Mouse (Mus musculus) neural tube, embryonic 15.5 days (tissue): Measurements from ENCODE around the gene Nfib. TPM values are rescaled to one million over a fixed set of nuclear protein-coding genes. Genes with fewer than 3 reads are reported as not detected.
A peak's percentile ranks its signal among the peaks of the same experiment; 100 is the strongest.

Experiments used
- ATAC-seq: fragments of 200-750 bp; cut with Nextera tagmentation; 2 replicates; pipeline ENCODE4 v1.8.0; 2017; ENCODE audit warnings: mild to moderate bottlenecking, moderate TSS enrichment, moderate library complexity; ENCODE audit not compliant: low FRiP score
- H3K27ac ChIP-seq: fragments of 300-500 bp; sonication (generic); replicated peaks from 2 replicates; pipeline ENCODE4 v1.5.1; 2015; ENCODE audit warnings: mild to moderate bottlenecking, inconsistent platforms
- H3K27me3 ChIP-seq: fragments of 300-500 bp; sonication (generic); replicated peaks from 2 replicates; pipeline ENCODE4 v1.6.1; 2015; ENCODE audit warnings: inconsistent platforms
- H3K36me3 ChIP-seq: fragments of 300-500 bp; sonication (generic); 2 replicates; pipeline ENCODE4 v1.6.1; 2015; ENCODE audit warnings: inconsistent platforms
- H3K4me1 ChIP-seq: fragments of 300-500 bp; sonication (generic); 2 replicates; pipeline ENCODE4 v1.6.1; 2015; ENCODE audit warnings: inconsistent platforms
- H3K4me2 ChIP-seq: fragments of 300-500 bp; sonication (generic); 2 replicates; pipeline ENCODE4 v1.6.1; 2015; ENCODE audit warnings: inconsistent platforms, mild to moderate bottlenecking, moderate library complexity
- H3K4me3 ChIP-seq: fragments of 300-500 bp; sonication (generic); replicated peaks from 2 replicates; pipeline ENCODE4 v1.5.1; 2015; ENCODE audit warnings: mild to moderate bottlenecking, inconsistent platforms
- H3K9ac ChIP-seq: fragments of 300-500 bp; sonication (generic); replicated peaks from 2 replicates; pipeline ENCODE4 v1.6.1; 2015; ENCODE audit warnings: mild to moderate bottlenecking, inconsistent platforms
- H3K9me3 ChIP-seq: fragments of 300-500 bp; sonication (generic); replicated peaks from 2 replicates; pipeline ENCODE4 v1.6.1; 2016; ENCODE audit warnings: inconsistent platforms
- WGBS: fragments of 180-500 bp; shearing (Covaris S2); methylation state at CpG from one replicate; pipeline ENCODE4 v1.1.7; 2015; ENCODE audit warnings: mixed read lengths; 5-methylcytosine and 5-hydroxymethylcytosine counted together
- polyA plus RNA-seq: library from polyadenylated mRNA; unstranded; fragments of >200 nt; fragmentation: Nextera tagmentation; extraction: Ambion mirVana; gene quantifications from 2 replicates; pipeline ENCODE4 v1.2.1, GENCODE M21; 2015

Gene Nfib
- polyA plus RNA-seq, 1 experiment from 2014 or later, result 58.4 TPM

DNA sequence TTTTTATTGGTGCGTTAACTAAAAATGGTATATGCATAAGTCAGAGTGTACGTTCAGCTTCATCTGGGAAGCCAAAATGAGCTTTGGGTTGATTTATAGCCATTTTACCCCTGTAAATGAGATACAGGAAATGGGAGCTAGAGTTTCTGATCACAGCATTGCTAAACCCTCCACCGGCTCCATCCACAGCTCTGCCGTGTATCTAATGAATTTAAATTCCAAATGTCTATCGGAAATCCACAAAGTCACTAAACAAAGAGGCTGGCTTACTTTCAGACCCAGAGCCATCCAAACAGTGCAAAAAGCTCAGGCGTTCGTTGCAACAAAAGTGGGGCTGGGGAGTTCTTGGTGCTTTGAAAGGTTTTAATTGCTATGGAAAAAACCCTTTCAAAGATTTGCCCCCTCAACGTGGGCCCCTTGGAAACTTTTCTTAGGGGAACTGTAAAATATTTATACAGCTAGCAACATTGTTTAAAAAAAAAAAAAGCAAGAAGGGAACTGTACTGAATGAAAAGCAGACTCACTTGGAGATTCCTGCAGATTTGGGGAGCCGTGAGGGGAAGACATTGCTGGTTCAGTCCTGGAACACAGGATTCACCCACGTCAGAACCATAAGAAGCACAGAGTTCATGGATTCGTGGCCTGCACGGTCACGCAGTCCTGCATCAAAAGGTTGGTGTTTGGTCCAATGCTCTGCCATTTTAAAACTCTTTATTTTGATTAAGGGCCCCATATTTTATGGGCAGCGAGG is 100.3 kb downstream of the Nfib start:
- Histone ChIP-seq H3K27ac (peak overlapping the region; percentile 45; the same call in 1 of the 2 replicates), H3K9ac (no peak overlapping the region), H3K27me3 (no peaks in the 10 kb centered on the region), H3K4me3 (no peak overlapping the region), H3K9me3 (0 out of 2 replicates have a peak, but pooled peaks cover 5% of the 10 kb centered on the region), H3K4me2 (peak overlapping the region; percentile 32; the same call in 1 of the 2 replicates), H3K4me1 (peaks cover 9% of the 10 kb centered on the region), H3K36me3 (no peaks in the 10 kb centered on the region)
- 43% methylated on average over 14 of the region's 14 CpGs for WGBS
- ATAC-seq, result no peak

- Histone ChIP-seq H3K9ac (no peak overlapping the region), H3K27ac (peak overlapping the region; percentile 45), H3K27me3 (no peaks in the 10 kb centered on the region), H3K4me3 (no peak overlapping the region), H3K9me3 (0 out of 2 replicates have a peak, but pooled peaks cover 5% of the 10 kb centered on the region), H3K4me2 (peak overlapping the region; percentile 32), H3K36me3 (no peaks in the 10 kb centered on the region), H3K4me1 (peaks cover 9% of the 10 kb centered on the region)
- no peak for ATAC-seq
- 50% methylated on average over 4 of the region's 4 CpGs for WGBS
These were observed 101.0 kb downstream of the Nfib start for GRCm38 (mm10) chr4:82604501-82604900.

- H3K4me3 ChIP-seq, result no peak overlapping the region
- no peak overlapping the region for H3K4me2 ChIP-seq
- H3K9ac ChIP-seq, result no peak overlapping the region
- 0 out of 2 replicates have a peak, but pooled peaks cover 5% of the 10 kb centered on the region for H3K9me3 ChIP-seq
- H3K4me1 ChIP-seq, result peaks cover 9% of the 10 kb centered on the region
- H3K27me3 ChIP-seq, result no peaks in the 10 kb centered on the region
- no peaks in the 10 kb centered on the region for H3K36me3 ChIP-seq
- H3K27ac ChIP-seq, result no peak overlapping the region
- WGBS, result 77% methylated on average over 1 of the region's 1 CpGs
- no peak for ATAC-seq
These were observed 104.9 kb downstream of the Nfib start for GRCm38 (mm10) chr4:82600636-82601035.

GRCm38 (mm10) chr4:82598436-82598835 is 107.1 kb downstream of the Nfib start:
- Histone ChIP-seq H3K27me3 (no peaks in the 10 kb centered on the region), H3K27ac (no peak overlapping the region), H3K4me3 (no peak overlapping the region), H3K9me3 (0 out of 2 replicates have a peak, but pooled peaks cover 5% of the 10 kb centered on the region), H3K4me1 (no peaks in the 10 kb centered on the region), H3K36me3 (no peaks in the 10 kb centered on the region), H3K9ac (no peak overlapping the region), H3K4me2 (no peak overlapping the region)
- no peak for ATAC-seq
- WGBS, result 83% methylated on average over 4 of the region's 4 CpGs

- H3K4me3 ChIP-seq, result no peak overlapping the region
These were observed 111.6 kb downstream of the Nfib start for GRCm38 (mm10) chr4:82593681-82594666.

GRCm38 (mm10) chr4:82592086-82593030 is 113.2 kb downstream of the Nfib start:
- no peaks in the 10 kb centered on the region for H3K4me1 ChIP-seq
- H3K9ac ChIP-seq, result no peak overlapping the region
- peak; percentile 53; the same call in 1 of the 2 replicates for ATAC-seq
- H3K27ac ChIP-seq, result peak overlapping the region; percentile 7
- H3K4me3 ChIP-seq, result no peak overlapping the region
- 33% methylated on average over 7 of the region's 7 CpGs for WGBS
- no peaks in the 10 kb centered on the region for H3K27me3 ChIP-seq
- H3K4me2 ChIP-seq, result no peak overlapping the region
- no peaks in the 10 kb centered on the region for H3K9me3 ChIP-seq
- no peaks in the 10 kb centered on the region for H3K36me3 ChIP-seq

More at GRCm38 (mm10) chr4:82593681-82594666, 111.6 kb downstream of the Nfib start:
- no peaks in the 10 kb centered on the region for H3K27me3 ChIP-seq
- no peak overlapping the region for H3K4me2 ChIP-seq
- H3K27ac ChIP-seq, result no peak overlapping the region
- 87% methylated on average over 10 of the region's 10 CpGs for WGBS
- no peak overlapping the region for H3K9ac ChIP-seq
- no peak for ATAC-seq
- H3K36me3 ChIP-seq, result no peaks in the 10 kb centered on the region
- no peaks in the 10 kb centered on the region for H3K9me3 ChIP-seq
- H3K4me1 ChIP-seq, result no peaks in the 10 kb centered on the region

GRCm38 (mm10) chr4:82589345-82589890 is 116.1 kb downstream of the Nfib start:
- Histone ChIP-seq H3K9ac (no peak overlapping the region), H3K4me3 (no peak overlapping the region), H3K9me3 (no peaks in the 10 kb centered on the region), H3K4me2 (no peak overlapping the region), H3K4me1 (no peaks in the 10 kb centered on the region), H3K27ac (no peak overlapping the region), H3K27me3 (no peaks in the 10 kb centered on the region), H3K36me3 (no peaks in the 10 kb centered on the region)
- peak; percentile 65 for ATAC-seq
- WGBS, result 38% methylated on average over 4 of the region's 4 CpGs

DNA sequence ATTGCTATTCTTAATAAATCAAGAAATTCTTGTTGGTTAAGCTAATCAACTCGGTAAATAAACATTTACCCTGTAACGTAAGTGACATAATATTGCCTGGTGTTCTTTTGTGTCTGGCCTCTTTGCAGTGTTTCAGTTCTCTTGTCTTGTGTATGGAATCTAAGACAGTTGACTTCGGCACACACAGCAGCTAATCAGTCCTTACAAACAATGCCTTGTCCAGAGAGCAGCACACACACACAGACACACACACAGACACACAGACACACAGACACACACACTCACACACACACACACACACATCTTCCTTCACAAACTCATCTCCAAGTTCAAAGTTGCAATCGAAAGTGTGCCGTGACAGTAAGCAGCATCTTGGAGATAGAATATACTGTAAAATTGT is 116.8 kb downstream of the Nfib start:
- Histone ChIP-seq H3K9ac (no peak overlapping the region), H3K4me3 (no peak overlapping the region), H3K9me3 (no peaks in the 10 kb centered on the region), H3K27me3 (no peaks in the 10 kb centered on the region), H3K27ac (no peak overlapping the region), H3K36me3 (no peaks in the 10 kb centered on the region), H3K4me1 (no peaks in the 10 kb centered on the region), H3K4me2 (no peak overlapping the region)
- no peak for ATAC-seq
- WGBS, result 70% methylated on average over 5 of the region's 5 CpGs

- Histone ChIP-seq H3K4me1 (no peaks in the 10 kb centered on the region), H3K4me2 (no peak overlapping the region), H3K27me3 (no peaks in the 10 kb centered on the region), H3K36me3 (no peaks in the 10 kb centered on the region), H3K9ac (no peak overlapping the region), H3K27ac (no peak overlapping the region; the same call in 1 of the 2 replicates), H3K9me3 (no peaks in the 10 kb centered on the region), H3K4me3 (no peak overlapping the region)
- WGBS, result 64% methylated on average over 16 of the region's 16 CpGs
- no peak for ATAC-seq
These were observed 118.2 kb downstream of the Nfib start for GRCm38 (mm10) chr4:82587146-82587870.

- no peak overlapping the region for H3K27ac ChIP-seq
- H3K36me3 ChIP-seq, result no peaks in the 10 kb centered on the region
- WGBS, result 92% methylated on average over 5 of the region's 5 CpGs
These were observed 118.9 kb downstream of the Nfib start for GRCm38 (mm10) chr4:82586637-82587036.

More at GRCm38 (mm10) chr4:82586637-82587036, 118.9 kb downstream of the Nfib start:
- no peaks in the 10 kb centered on the region for H3K4me1 ChIP-seq
- H3K4me2 ChIP-seq, result no peak overlapping the region
- no peaks in the 10 kb centered on the region for H3K9me3 ChIP-seq
- H3K4me3 ChIP-seq, result no peak overlapping the region
- ATAC-seq, result no peak
- H3K27me3 ChIP-seq, result no peaks in the 10 kb centered on the region
- no peak overlapping the region for H3K9ac ChIP-seq
